Comparison of ENCODE assay signal across 7 mouse cellular contexts in the genomic region with DNA sequence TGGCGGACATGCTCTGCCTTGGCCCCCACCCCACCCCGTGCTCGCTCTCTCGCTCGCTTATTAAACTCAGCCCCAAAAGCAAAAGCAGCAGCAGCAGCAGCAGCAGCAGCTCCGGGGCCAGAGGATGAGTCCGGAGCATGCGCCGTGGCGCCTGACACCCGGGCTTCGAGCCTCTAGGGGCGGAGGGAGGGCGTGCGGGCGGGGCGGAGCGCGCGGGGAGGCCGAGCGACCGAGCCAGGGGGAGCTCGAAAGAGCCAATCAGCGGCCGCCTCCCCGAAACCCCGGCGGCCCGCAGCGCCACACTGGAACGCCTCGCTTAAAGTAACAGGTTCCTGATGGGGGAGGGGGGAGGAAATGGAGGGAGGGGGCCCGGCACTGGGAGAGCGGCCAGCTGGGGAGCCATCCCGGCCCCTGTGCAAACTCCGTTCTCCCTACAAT. TPM values are rescaled to one million over a fixed set of nuclear protein-coding genes. Genes with fewer than 3 reads are reported as not detected.
DNase-seq lines count a peak whose midpoint lies in the region; ATAC-seq lines count a peak whose summit lies in the region.

TSS of gene Mllt3 (minus strand) at position 149 of the 438 bp plus-strand sequence.

- H3K36me3 ChIP-seq in intestine, embryonic 16.5 days (ENCODE audit: control insufficient read depth, insufficient read depth, low read length): no peaks in the 10 kb centered on the region
- 0 out of 2 replicates have a peak, but pooled peaks cover 4% of the 10 kb centered on the region for H3K36me3 ChIP-seq in midbrain, embryonic 11.5 days (ENCODE audit: control insufficient read depth, insufficient read depth, low read length)

- H3K4me1 ChIP-seq in intestine, embryonic 16.5 days (ENCODE audit: control insufficient read depth, insufficient read depth, low read length): peaks cover 6% of the 10 kb centered on the region
- peaks cover 20% of the 10 kb centered on the region for H3K4me1 ChIP-seq in midbrain, embryonic 11.5 days (ENCODE audit: control insufficient read depth, insufficient read depth, low read length)

- DNase-seq in adrenal gland, adult 2 months: peak; percentile 99
- peak; percentile 94 for DNase-seq in embryo, embryonic 11.5 days (ENCODE audit: low read depth, low spot score)
- DNase-seq in gastrocnemius, postnatal 36 days: peak; percentile 88 to 94
- peak; percentile 89 to 95 for DNase-seq in left cerebral cortex, postnatal 36 days (ENCODE audit: low spot score in 2 of 2)
- DNase-seq in midbrain, embryonic 11.5 days (ENCODE audit: low spot score, missing footprints): peak; percentile 100
- DNase-seq in skeletal muscle tissue, adult 2 months (ENCODE audit: low read depth, low spot score): peak; percentile 94

- ATAC-seq in intestine, embryonic 16.5 days: peak; percentile 95
- ATAC-seq in midbrain, embryonic 11.5 days (ENCODE audit: low FRiP score): peak; percentile 93

- H3K9ac ChIP-seq in intestine, embryonic 16.5 days (ENCODE audit: low read depth, low read length): peak within 1 kb of the TSS; percentile 87
- peak within 1 kb of the TSS; percentile 91 for H3K9ac ChIP-seq in midbrain, embryonic 11.5 days (ENCODE audit: low read length)

- intact Hi-C loops in gastrocnemius, postnatal 36 days (cut with DNase I): loop anchor here (5.0 kb wide), 1 partner anchor 246 kb away; no protein-coding TSS in a partner anchor
- intact Hi-C loops in left cerebral cortex, postnatal 36 days (cut with DNase I): loop anchor here (2.0 to 10.0 kb wide), 4 partner anchors 131 to 666 kb away; no protein-coding TSS in a partner anchor

- H3K27me3 ChIP-seq in intestine, embryonic 16.5 days (replicated peaks; ENCODE audit: control insufficient read depth, insufficient read depth, low read length): no peaks in the 10 kb centered on the region
- peaks cover 5% of the 10 kb centered on the region for H3K27me3 ChIP-seq in midbrain, embryonic 11.5 days (ENCODE audit: control insufficient read depth, insufficient read depth, low read length)

- H3K4me3 ChIP-seq in intestine, embryonic 16.5 days (ENCODE audit: low read length): peak within 1 kb of the TSS; percentile 85
- H3K4me3 ChIP-seq in midbrain, embryonic 11.5 days (ENCODE audit: low read depth, low read length): peak within 1 kb of the TSS; percentile 74

- peak within 1 kb of the TSS; percentile 93 for H3K4me2 ChIP-seq in intestine, embryonic 16.5 days (ENCODE audit: low read depth, low read length)
- H3K4me2 ChIP-seq in midbrain, embryonic 11.5 days: peak within 1 kb of the TSS; percentile 81

- no peaks in the 10 kb centered on the region for H3K9me3 ChIP-seq in intestine, embryonic 16.5 days (ENCODE audit: control insufficient read depth, low read length)
- H3K9me3 ChIP-seq in midbrain, embryonic 11.5 days (ENCODE audit: control insufficient read depth, low read length): no peaks in the 10 kb centered on the region

- 0% methylated on average over 36 of the region's 37 CpGs for WGBS in intestine, embryonic 16.5 days
- 1% methylated on average over 37 of the region's 37 CpGs for WGBS in midbrain, embryonic 11.5 days

- peak within 1 kb of the TSS; percentile 96 for H3K27ac ChIP-seq in intestine, embryonic 16.5 days (ENCODE audit: low read length)
- peak within 1 kb of the TSS; percentile 89 for H3K27ac ChIP-seq in midbrain, embryonic 11.5 days (ENCODE audit: low read depth, low read length)

RNA-seq across cellular contexts. Expression of gene Mllt3, which starts in this region (rescaled TPM):
- 10 to 100 TPM; 24.7 to 30.0 TPM for total RNA-seq in adrenal gland, adult 2 months (2021)
- 2.2 and 3.0 TPM in 2 replicates for polyA plus RNA-seq in adrenal gland, adult 2 months (2012; rRNA removed)
- total RNA-seq in gastrocnemius, postnatal 36 days (2021): 10 to 100 TPM; 92.2 to 94.5 TPM
- polyA plus RNA-seq in intestine, embryonic 16.5 days (2015; fragmentation: Nextera tagmentation; extraction: Ambion mirVana): 27.9 and 30.0 TPM in 2 replicates
- total RNA-seq in left cerebral cortex, postnatal 36 days (2021): 10 to 100 TPM; 27.1 to 40.0 TPM
- 62.3 and 63.1 TPM in 2 replicates for polyA plus RNA-seq in midbrain, embryonic 11.5 days (2014; fragmentation: Nextera tagmentation; extraction: Ambion mirVana)

Comparison
In these comparisons a context has a peak if more than half of its experiments do, and no peak if none do; other contexts are left out.
1. Peak in every context shown above with its lines: DNase-seq, ATAC-seq, H3K4me3 ChIP-seq and H3K27ac ChIP-seq.